Mouse (Mus musculus): Measurements from ENCODE around the gene 1110032A03Rik. TPM values are rescaled to one million over a fixed set of nuclear protein-coding genes. Genes with fewer than 3 reads are reported as not detected.

1110032A03Rik gene
- total and polyA plus RNA-seq, 2 experiments from 2014 or later: 45.9 to 65.0 TPM

GRCm38 (mm10) chr9:50714188-50714587 lies 61.1 kb downstream of the 1110032A03Rik start:
- Histone ChIP-seq H3K27ac (ENCODE audit: low read depth, low read length) (no peak overlapping the region), H3K4me1 (ENCODE audit: insufficient read depth) (no peaks in the 10 kb centered on the region), H3K27me3 (ENCODE audit: insufficient read depth, low read length) (no peaks in the 10 kb centered on the region), H3K9ac (no peak overlapping the region), H3K4me2 (ENCODE audit: low read depth) (no peak overlapping the region), H3K4me3 (ENCODE audit: low read depth, low read length) (no peak overlapping the region), H3K36me3 (ENCODE audit: insufficient read depth) (0 out of 2 replicates have a peak, but pooled peaks cover 3% of the 10 kb centered on the region), H3K9me3 (ENCODE audit: low read length) (no peaks in the 10 kb centered on the region)
- TF ChIP-seq CTCF (IDR thresholded peaks at IDR 0.05; ENCODE audit: low read depth): no peak
- DNase-seq: no peak
- 69% methylated on average over 4 of the region's 4 CpGs for WGBS
- ATAC-seq: no peak

Other genes with a start within 250 kb of the 1110032A03Rik start
- gene Pts, start 246.8 kb downstream of the 1110032A03Rik start, total RNA-seq (2014; rRNA removed): 83.7 and 102 TPM in 2 replicates
- 101 and 112 TPM in 2 replicates for gene Pts, start 246.8 kb downstream of the 1110032A03Rik start, polyA plus RNA-seq (2015; fragmentation: Nextera tagmentation; extraction: Ambion mirVana)
- 17.4 and 22.9 TPM in 2 replicates for gene Il18, start 220.7 kb downstream of the 1110032A03Rik start, total RNA-seq (2014; rRNA removed)
- 28.3 and 34.3 TPM in 2 replicates for gene Il18, start 220.7 kb downstream of the 1110032A03Rik start, polyA plus RNA-seq (2015; fragmentation: Nextera tagmentation; extraction: Ambion mirVana)
- gene Bco2, start 220.3 kb downstream of the 1110032A03Rik start, total RNA-seq (2014; rRNA removed): 0.76 and 0.92 TPM in 2 replicates
- 0.65 and 0.80 TPM in 2 replicates for gene Bco2, start 220.3 kb downstream of the 1110032A03Rik start, polyA plus RNA-seq (2015; fragmentation: Nextera tagmentation; extraction: Ambion mirVana)
- not detected in 2 replicates for gene Tex12, start 214.2 kb downstream of the 1110032A03Rik start, total RNA-seq (2014; rRNA removed)
- gene Tex12, start 214.2 kb downstream of the 1110032A03Rik start, polyA plus RNA-seq (2015; fragmentation: Nextera tagmentation; extraction: Ambion mirVana): 0.17 TPM in 1 of 2 replicates, not detected in the other
- gene Sdhd, start 171.7 kb downstream of the 1110032A03Rik start, total RNA-seq (2014; rRNA removed): 151 and 168 TPM in 2 replicates
- gene Sdhd, start 171.7 kb downstream of the 1110032A03Rik start, polyA plus RNA-seq (2015; fragmentation: Nextera tagmentation; extraction: Ambion mirVana): 279 and 305 TPM in 2 replicates
- 234 and 297 TPM in 2 replicates for gene Timm8b, start 171.6 kb downstream of the 1110032A03Rik start, total RNA-seq (2014; rRNA removed)
- 389 and 523 TPM in 2 replicates for gene Timm8b, start 171.6 kb downstream of the 1110032A03Rik start, polyA plus RNA-seq (2015; fragmentation: Nextera tagmentation; extraction: Ambion mirVana)
- gene Pih1d2, start 158.2 kb downstream of the 1110032A03Rik start, total RNA-seq (2014; rRNA removed): 4.0 and 5.2 TPM in 2 replicates
- gene Pih1d2, start 158.2 kb downstream of the 1110032A03Rik start, polyA plus RNA-seq (2015; fragmentation: Nextera tagmentation; extraction: Ambion mirVana): 4.6 and 6.6 TPM in 2 replicates
- 19.0 and 20.5 TPM in 2 replicates for gene Nkapd1, start 158.1 kb downstream of the 1110032A03Rik start, total RNA-seq (2014; rRNA removed)
- gene Nkapd1, start 158.1 kb downstream of the 1110032A03Rik start, polyA plus RNA-seq (2015; fragmentation: Nextera tagmentation; extraction: Ambion mirVana): 24.3 TPM in 2 replicates
- 60.7 and 67.1 TPM in 2 replicates for gene Dlat, start 115.7 kb downstream of the 1110032A03Rik start, total RNA-seq (2014; rRNA removed)
- 46.0 and 52.7 TPM in 2 replicates for gene Dlat, start 115.7 kb downstream of the 1110032A03Rik start, polyA plus RNA-seq (2015; fragmentation: Nextera tagmentation; extraction: Ambion mirVana)
- 54.3 and 59.9 TPM in 2 replicates for gene Dixdc1, start 36.0 kb downstream of the 1110032A03Rik start, total RNA-seq (2014; rRNA removed)
- 17.1 and 26.8 TPM in 2 replicates for gene Dixdc1, start 36.0 kb downstream of the 1110032A03Rik start, polyA plus RNA-seq (2015; fragmentation: Nextera tagmentation; extraction: Ambion mirVana)
- gene 2310030G06Rik, start 29.0 kb downstream of the 1110032A03Rik start, total RNA-seq (2014; rRNA removed): 1.7 and 2.0 TPM in 2 replicates
- gene 2310030G06Rik, start 29.0 kb downstream of the 1110032A03Rik start, polyA plus RNA-seq (2015; fragmentation: Nextera tagmentation; extraction: Ambion mirVana): 3.2 and 3.8 TPM in 2 replicates
- gene Cryab, start 24.2 kb downstream of the 1110032A03Rik start, total RNA-seq (2014; rRNA removed): 8.8 and 11.5 TPM in 2 replicates
- gene Cryab, start 24.2 kb downstream of the 1110032A03Rik start, polyA plus RNA-seq (2015; fragmentation: Nextera tagmentation; extraction: Ambion mirVana): 29.9 and 31.2 TPM in 2 replicates
- gene Hspb2, start 23.2 kb downstream of the 1110032A03Rik start, total RNA-seq (2014; rRNA removed): 0.23 and 0.52 TPM in 2 replicates
- 0.98 and 2.2 TPM in 2 replicates for gene Hspb2, start 23.2 kb downstream of the 1110032A03Rik start, polyA plus RNA-seq (2015; fragmentation: Nextera tagmentation; extraction: Ambion mirVana)
- 9.6 and 19.1 TPM in 2 replicates for gene Fdxacb1, start 7.3 kb downstream of the 1110032A03Rik start, total RNA-seq (2014; rRNA removed)
- 9.3 and 10.4 TPM in 2 replicates for gene Fdxacb1, start 7.3 kb downstream of the 1110032A03Rik start, polyA plus RNA-seq (2015; fragmentation: Nextera tagmentation; extraction: Ambion mirVana)
- gene Alg9, start 501 bp downstream of the 1110032A03Rik start, total RNA-seq (2014; rRNA removed): 71.1 and 74.2 TPM in 2 replicates
- gene Alg9, start 501 bp downstream of the 1110032A03Rik start, polyA plus RNA-seq (2015; fragmentation: Nextera tagmentation; extraction: Ambion mirVana): 41.4 and 53.7 TPM in 2 replicates
- 15.2 and 26.0 TPM in 2 replicates for gene Ppp2r1b, start 69.8 kb upstream of the 1110032A03Rik start, total RNA-seq (2014; rRNA removed)
- 26.1 and 29.8 TPM in 2 replicates for gene Ppp2r1b, start 69.8 kb upstream of the 1110032A03Rik start, polyA plus RNA-seq (2015; fragmentation: Nextera tagmentation; extraction: Ambion mirVana)
- 36.7 and 38.2 TPM in 2 replicates for gene Sik2, start 233.6 kb upstream of the 1110032A03Rik start, total RNA-seq (2014; rRNA removed)
- 15.9 and 20.5 TPM in 2 replicates for gene Sik2, start 233.6 kb upstream of the 1110032A03Rik start, polyA plus RNA-seq (2015; fragmentation: Nextera tagmentation; extraction: Ambion mirVana)

Measured in forebrain, postnatal 0 days (tissue).